Mouse (Mus musculus) layer of hippocampus, adult 18-20 months (tissue): ENCODE results near the gene Cemip. TPM values are rescaled to one million over a fixed set of nuclear protein-coding genes. Genes with fewer than 3 reads are reported as not detected.
A peak's percentile ranks its signal among the peaks of the same experiment; 100 is the strongest.

Experiments used
- DNase-seq, 2 experiments: peaks; one replicate each; pipeline ENCODE4 v3.0.0; 2022; ENCODE audit warnings: low spot score in 2 of 2
- total RNA-seq, 2 experiments: library from RNA; stranded (reverse); gene quantifications; 2 replicates each; pipeline ENCODE4 v1.2.3; 2021

Cemip gene
- total RNA-seq, 2 experiments from 2014 or later: 18.3 to 19.5 TPM

DNA sequence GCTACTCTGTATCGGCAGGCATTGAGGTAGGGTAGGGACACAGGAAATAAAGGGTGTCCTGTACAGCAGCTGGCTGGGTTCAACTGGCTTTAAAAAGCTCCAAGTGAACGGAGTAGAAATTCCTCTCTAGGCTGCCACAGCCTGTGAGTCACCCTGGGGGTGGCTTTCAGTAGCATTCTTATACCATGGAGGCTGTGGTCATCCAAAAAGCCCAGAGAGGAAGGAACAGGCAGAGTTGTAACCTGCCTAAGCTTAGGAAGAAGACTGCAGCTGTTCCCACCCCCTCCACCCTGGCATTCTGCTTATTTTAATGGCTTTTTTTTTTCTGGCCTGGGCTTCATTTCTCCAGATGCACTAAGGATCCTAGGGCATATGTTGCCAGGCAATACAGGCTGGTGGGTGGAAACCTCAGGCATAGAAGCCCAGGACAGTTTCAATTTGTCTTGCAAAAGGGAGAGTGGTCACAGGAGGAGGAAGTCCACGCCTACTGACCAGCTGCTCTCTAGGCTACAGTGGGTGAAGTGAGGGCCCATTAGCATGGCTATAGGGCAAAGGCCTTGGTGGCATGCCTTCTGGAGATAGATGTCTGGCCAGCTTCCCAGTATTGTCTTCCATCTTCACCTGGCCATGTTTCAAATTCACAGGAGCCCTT lies 57.1 kb downstream of the Cemip start:
- peak in 1 of 2 experiments; percentile 24 for DNase-seq

DNA sequence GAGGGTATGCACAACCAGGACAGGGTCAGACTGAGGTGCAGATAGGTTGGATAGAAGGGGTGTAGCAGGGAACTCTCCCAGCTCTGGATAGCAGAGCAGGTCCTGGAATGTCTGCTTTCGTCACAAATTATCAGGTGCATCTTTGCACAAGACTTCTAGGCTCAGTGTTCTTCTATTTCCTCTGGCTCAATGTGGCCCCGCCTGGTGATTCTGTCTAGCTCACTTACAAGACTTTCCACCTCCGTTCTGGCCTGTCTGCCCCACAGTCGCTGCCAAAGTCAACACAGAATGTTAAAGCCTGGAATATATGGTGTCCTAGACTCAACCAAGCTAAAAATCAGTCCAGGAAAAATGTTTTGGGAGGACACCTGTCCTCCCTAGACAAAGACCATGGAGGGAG lies 57.9 kb downstream of the Cemip start:
- DNase-seq: no peak

DNA sequence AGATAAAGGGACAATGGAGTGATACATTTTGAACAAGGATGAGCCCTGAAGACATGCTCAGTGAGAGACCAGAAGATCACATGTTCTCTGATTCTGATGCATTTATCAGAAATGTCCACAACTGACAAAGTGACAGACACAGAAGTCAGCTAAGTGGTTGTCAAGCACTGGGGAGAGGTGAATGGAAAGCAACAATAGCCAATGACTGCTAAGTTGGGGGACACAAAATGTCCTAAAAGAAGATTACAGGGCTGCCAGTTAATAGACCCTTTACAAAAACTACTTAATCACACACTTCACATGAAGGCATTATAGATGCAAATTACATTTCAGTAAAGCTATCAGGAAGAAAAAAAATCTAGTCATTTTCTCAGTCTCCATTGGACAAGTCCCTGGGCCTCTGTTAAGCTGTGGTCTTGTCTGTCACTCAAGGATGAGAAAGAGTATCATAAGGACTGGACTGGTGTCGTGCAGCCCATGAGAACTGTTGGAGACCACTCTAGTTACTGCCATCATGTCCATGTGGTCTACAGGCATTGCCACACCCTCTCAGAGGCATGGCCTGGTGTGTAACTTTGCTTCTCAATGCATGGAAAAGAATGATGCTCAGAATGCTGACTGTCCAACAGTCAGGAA lies 59.2 kb downstream of the Cemip start:
- no peak for DNase-seq

DNA sequence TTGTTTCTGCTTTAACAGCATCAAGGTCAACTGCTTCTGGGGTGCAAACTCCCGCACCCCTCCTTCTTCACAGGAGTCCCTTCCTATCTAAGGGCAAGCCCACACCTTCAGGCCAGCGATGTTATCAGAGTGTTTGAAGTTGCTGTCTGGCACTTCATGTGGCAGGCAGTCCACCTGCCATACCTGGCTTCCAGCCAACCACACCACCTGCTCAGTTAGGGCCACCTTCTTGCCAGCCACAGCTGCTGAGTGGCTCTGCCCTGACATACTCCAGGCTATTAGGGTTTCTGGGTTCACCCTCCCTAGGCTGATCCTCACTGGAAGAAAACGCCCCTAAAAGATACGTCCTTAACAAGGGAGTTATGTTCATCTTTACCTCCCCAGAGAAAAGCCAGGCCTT lies 60.2 kb downstream of the Cemip start:
- DNase-seq: no peak

DNA sequence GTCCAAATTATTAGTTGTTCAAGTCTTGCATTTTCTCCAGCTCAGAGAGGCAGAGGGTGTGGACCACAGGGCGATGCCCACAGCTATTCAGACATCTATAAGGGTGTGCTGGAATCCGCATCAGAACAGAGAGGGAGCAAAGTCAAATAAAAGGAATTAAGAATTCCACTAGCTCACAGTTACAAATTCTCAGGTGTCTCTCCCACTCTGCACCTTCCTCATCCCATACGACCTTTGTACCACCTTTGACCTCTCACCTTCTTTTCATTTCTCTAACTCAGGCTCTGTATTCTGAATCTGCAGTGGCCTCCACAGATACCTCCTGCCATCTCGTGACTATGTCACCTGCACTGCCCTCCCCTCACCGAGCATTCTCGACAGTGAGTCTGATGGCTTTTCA lies 62.8 kb downstream of the Cemip start:
- DNase-seq: no peak

DNA sequence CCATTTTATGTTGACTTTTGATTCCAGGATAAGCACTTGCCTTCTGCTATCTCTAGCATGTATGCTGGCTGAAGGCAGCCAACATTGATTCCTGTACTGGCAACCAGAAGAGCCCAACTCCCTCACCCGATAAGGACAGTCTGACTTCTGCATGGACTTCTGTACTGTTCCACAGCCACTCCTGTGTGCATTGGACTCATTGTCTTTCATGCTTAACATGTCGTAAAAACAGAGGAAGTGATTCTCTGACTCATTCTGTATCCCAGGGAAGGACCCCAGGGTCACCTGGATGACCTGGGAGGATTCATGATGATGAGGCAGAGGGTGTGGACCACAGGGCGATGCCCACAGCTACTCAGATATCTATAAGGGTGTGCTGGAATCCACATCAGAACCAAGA lies 63.8 kb downstream of the Cemip start:
- no peak for DNase-seq

DNA sequence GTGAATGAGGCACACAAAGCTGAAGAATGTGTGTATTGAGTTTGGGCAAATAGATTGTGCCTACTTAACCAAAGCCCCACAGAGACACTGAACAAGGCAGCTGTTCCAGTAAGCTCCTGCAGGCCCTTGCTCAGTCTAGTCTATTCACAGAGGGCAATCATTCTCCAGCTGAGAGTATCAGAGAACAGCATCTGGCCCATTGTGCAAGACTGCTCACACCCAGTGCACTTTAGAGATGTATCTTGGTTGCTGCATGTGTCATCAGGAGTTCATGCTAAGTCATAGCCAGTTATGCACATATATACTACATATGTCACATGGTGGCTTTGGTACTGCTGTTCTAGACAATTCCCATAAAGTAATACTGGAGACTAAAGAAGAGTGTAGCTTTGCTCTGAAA lies 66.9 kb downstream of the Cemip start:
- no peak for DNase-seq

DNA sequence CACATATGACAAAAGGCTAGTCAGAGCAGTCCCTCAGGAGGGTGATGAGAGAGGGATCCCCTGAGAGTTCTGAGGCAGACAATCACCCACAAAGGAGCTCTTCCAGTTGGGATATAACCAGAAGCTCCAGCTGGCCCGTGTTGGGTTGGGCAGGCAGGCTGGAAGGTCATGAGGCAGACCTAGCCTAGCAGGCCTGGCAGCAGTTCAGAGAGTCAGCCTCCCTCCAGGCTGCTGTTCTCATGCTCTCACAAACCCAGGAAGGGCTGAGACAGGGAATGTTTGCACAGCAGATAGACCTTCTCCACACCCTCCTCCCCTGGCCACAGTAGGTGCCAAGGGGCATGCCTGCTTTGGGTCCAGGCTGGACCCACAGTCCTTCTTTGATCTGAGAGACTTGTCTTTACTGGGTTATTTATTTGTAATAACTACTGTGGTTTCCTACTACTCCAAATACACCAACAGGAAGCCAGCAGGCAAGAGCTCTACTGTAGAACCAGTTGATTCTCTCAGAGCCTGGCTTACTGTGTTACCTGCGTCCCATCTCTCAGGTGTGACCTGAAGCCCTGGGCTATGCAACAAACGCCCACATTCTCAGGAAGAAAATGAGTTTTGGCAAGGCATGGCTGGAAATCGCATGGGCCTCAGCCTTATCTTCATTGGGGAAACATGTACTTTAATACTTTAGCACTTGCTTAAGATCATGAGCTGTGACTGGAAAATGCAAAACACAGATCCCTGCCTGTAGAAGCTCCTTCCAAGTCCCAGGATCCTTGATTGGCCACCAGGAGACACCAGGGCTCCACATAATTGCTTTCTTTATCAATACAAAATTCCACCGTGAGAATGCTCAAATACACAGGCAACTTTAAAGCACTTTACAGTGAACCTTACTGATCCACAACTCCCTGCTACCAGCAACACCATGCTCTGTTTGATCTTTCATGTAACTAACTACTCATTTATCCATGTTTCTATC lies 67.7 kb downstream of the Cemip start:
- DNase-seq: no peak

DNA sequence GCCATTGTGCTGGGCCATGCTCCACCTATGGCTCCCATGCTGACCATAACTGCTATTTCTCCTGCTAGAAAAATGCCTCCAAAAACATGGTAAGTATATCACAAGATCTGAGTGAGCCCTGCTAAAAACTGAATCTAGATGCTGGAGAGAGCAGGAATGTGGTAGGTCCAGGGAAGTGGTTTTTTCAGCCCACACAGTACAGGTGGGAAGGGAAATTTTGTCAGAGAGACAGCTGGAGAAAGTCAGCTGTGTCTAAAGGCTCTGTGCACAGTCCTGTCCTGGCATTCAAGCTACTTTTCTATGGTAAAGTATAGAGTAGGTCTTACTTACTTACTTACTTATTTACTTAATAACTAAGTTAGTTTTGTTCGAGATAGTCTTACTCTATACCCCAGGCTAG lies 71.3 kb downstream of the Cemip start:
- DNase-seq: no peak

DNA sequence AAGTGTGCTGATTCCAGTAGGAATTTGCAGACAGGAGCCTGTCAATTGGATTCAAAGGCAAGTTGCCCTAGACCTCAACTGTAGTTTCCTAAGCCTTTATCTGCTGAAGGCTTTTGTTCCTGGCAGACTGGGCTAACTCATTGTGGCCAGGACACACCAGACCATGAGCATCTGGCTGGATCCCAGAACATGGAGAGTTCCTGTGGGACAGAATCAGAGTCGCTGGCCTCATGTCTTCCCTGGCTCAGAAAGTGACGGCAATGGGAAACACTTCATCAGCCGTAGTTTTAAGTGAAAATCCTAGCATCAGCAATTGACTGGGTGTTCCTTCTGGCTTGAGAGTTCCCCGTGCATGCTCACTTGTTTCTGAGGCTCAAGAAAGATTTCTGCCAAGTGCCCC lies 72.6 kb downstream of the Cemip start:
- no peak for DNase-seq

DNA sequence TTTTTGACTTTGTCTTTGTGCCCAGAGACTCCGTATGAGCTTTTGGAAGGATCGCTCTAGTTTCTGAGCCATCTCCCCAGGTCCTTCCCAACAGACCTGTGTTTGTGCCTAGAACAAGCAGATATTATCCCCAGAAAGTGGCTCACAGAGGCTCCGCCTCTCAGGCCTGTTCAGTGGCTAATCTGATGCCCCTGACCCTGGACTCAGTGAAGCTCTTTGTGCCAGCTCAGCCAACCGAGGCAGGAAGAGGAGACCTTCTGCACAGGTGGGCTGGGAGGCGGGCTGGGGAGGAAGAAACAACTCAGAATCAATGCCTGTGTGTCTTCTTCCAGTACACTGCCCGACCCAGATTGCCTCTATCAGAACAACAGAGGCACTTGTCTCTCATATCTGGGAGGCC lies 81.9 kb downstream of the Cemip start:
- DNase-seq: no peak

DNA sequence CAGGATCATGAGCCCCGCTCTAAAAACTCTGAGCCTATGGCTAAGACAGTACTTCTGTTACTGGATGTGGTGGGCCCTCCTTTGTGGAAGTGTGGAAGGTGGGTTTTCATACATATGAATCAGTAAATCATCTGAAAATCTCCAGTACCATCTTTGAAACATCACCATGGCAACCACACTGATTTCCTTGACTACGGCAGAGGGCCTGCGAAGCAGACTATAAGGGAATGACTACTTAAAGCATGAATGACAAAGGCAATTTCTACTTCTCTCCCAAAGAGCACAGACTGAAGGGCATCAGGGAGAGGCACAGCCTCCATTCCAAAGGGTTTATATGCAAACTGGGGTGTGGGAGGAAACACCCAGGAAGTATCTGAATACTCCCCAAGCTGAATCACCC lies 84.8 kb downstream of the Cemip start:
- peak in 1 of 2 experiments; percentile 49 for DNase-seq

DNA sequence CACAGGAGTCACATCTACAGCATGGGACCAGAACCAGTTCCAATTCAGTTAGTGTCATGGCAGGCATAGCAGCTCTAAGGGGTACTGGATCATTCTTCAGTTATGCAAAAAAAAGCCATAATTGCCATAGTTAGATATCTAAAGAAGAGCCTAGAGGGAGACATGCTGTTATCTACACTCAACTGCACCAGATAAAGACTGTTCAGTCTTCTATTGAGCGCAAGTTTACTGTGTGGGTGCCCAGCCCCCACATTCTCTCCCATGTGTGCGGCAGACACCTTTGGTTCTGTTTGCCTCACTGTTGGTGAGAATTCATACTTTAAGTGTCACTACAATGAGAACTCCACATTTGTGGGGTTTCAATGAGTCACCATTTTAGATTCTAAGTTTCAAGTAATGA lies 85.6 kb downstream of the Cemip start:
- DNase-seq: no peak

DNA sequence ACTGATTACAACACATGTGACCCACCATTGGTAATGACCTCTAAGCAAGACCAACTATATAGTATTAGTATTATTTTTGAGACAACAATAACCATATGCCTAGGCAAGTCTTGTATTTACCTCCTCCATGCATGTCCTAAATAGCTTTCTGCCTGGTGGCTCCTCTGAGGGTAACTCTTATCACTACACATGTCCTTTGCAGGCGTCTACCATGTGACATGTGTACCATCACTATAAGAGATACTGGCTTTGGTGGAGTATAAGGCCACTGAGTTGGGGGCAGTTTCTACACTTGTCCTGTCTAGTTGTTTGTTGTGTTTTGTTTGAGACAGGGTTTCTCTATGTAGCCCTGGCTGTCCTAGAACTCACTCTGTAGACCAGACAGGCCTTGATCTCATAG lies 86.7 kb downstream of the Cemip start:
- no peak for DNase-seq

DNA sequence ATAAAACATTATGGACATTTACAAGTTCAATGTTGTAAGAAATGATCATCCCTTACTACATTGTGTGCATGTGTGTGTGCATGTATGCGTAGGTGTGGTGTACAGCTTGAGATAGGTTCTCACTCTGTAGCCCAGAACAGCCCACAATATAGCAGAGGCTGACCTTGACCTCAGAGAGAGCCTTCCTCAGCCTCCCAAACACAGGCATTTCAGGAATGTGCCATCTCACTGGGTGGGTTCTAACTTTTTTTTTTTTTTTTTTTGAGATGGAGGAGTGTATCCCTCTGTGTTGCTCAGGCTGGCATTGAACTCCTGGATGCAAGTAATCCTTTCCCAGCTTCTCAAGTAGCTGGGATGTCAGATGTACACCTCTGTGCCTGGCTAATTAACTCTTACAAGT lies 92.0 kb downstream of the Cemip start:
- no peak for DNase-seq

DNA sequence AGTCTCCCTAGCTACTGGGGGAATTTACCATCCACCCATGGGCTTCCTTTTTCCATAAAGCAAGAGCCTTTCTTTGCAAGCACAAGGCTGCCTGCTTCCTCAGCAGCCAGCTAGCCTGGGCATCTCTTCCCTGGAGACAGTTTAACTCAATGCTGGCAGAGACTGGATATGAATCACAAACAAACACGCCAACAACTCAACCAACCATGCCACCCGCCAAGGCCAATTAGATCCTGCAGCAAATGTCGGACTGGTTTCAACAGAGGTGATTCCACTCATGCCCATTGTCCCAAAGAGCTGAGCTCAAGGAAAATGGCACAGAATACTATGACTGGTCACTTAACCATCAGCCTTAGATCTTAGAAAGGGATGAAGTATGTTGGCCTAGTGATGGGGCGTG lies 97.0 kb downstream of the Cemip start:
- no peak for DNase-seq

DNA sequence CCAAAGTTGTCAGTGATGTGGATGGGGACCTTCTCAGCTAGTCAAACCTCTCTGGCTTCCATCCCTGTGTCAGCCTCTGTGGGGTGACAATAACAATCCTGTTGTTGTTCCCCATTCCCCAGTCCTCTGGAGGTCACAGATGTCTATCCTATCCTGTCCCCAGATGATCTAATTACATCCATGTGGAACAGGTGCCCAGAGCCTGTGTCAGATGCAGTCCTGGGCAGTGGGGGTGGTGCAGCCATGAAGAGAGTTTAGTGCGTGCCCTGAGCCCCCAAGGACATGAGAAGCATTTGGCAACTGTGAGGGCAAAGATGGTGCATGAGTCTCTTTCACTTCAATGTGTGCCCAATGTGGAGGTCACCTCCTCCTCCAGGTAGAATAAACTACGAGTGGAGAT lies 100.6 kb downstream of the Cemip start:
- DNase-seq: no peak

DNA sequence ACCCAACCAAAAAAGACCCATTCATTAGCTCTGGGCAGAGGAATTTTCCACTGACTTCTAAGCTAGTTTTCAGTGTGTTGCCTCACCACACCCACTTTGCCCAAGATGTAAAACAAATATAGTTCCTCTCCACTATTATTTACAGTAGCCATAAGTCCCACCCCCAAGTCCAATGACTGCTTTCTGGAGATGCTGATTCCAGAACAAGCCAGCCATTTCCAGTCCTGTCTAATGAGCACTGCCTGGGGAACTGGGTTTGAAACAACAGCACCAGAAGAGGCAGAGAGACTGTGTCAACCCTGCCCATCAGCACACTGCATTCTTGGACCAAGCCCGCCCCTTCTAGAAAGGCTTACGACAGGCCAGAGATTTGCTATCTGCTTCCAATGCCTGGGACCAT lies 103.7 kb downstream of the Cemip start:
- DNase-seq: no peak

DNA sequence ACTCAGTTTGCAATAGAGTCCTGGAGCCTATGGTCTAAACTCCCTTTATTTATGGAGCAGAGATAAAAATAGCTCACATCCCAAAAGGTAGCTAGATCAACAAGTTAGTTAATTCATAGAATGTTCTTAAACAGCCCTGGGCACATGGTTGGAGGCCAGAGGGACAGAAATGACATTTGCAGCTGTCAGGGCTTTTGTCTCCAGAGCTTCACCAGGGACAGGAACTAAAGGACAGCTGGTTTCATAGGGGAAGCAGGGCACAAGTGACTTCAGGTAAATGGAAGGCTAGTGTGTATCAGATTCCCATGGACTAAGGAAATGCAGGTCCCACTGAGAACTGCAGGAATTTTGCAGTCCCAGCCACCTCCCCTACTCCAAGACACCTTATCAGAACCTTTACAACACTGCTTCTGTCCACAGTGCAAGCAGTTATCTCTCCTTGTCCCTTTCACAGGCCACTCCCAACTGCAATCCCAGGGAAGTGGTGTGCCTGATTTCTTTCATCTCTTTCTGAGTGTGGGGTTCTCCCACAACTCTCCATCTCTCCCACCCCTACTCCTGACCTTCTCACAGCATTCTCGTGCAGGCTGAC lies 107.3 kb downstream of the Cemip start:
- DNase-seq: no peak

DNA sequence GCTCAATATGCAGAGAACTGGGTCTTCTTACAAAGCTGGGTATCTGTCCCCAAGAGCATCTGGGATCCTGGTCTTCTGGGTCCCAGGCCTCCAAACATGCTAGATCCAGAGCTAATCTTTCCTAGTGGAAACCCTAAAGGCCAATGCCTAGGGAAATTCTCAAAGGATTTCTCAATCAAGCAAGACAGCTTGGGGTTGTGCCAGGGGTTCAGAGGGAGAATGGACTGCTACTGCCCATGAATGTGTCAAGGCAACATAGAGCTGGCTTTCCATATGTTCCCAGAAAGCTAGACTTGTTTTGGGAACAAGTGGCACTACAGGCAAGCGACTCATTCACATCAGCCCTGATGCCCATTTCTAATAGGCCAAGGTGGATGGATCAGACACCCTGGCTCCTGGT lies 107.9 kb downstream of the Cemip start:
- DNase-seq: no peak

DNA sequence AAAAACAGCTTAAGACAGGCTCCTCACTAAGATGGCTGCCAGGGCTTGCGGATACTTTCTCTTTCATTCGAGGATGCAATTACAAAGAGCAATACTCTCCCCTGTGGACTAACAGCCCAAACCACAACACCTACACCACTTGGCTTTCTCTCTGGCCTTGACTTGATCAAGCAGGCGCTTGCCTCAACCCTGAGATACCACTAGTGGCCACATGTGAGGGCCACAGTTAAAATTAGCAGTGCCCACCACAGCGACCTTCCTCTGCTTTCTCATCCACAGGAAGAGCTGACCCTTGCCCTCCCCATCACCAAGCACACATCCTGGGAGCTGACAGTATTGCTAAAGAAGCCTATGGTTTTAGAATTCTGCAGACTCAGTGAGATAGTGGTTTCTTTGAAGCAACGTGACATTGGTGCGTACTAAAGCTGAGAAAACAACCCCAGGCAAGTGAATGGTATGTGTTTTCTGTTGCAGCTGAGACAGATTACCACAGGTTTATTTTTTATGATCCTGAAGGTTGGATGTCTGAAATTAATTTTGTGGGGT lies 109.8 kb downstream of the Cemip start:
- no peak for DNase-seq

DNA sequence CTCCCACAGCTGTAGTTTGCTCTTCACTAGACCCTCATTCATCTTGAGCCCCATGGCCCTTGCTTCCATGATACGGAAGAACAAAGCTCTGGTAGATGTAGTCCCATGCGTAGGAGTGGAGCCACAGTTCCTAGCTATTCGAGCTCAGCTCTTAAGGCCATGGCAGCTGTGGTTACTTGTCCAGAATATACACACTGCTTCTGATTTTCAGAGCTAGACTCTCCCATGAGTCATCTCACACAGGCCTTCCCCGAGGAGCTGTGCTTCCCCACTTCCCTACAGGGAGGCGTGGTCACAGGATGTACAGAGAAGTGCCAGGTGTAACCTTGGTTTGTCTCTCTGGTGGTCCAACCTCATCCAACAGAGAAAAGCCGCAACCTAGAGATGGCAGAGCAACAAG lies 111.0 kb downstream of the Cemip start:
- no peak for DNase-seq
